Mouse (Mus musculus) intestine, embryonic 15.5 days (tissue): ENCODE measurements around the gene Dmrtc1c2. TPM values are rescaled to one million over a fixed set of nuclear protein-coding genes. Genes with fewer than 3 reads are reported as not detected.
"Not testable (repeated sequence)": the region's sequence is repeated elsewhere in the genome, so short reads cannot be mapped to it uniquely, and the experiment has no call there.

Experiments
- ATAC-seq: fragments of 200-750 bp; cut with Nextera tagmentation; 2 replicates; pipeline ENCODE4 v1.8.0; 2017; ENCODE audit warnings: moderate TSS enrichment, moderate library complexity
- H3K27ac ChIP-seq: fragments of 300-500 bp; sonication (generic); 2 replicates; pipeline ENCODE4 v1.5.1; 2015; ENCODE audit warnings: mild to moderate bottlenecking, inconsistent platforms
- H3K27me3 ChIP-seq: fragments of 300-500 bp; sonication (generic); replicated peaks from 2 replicates; pipeline ENCODE4 v1.6.1; 2015; ENCODE audit warnings: inconsistent platforms
- H3K36me3 ChIP-seq: fragments of 300-500 bp; sonication (generic); 2 replicates; pipeline ENCODE4 v1.6.1; 2015; ENCODE audit warnings: inconsistent platforms
- H3K4me1 ChIP-seq: fragments of 300-500 bp; sonication (generic); replicated peaks from 2 replicates; pipeline ENCODE4 v1.6.1; 2015; ENCODE audit warnings: inconsistent platforms
- H3K4me2 ChIP-seq: fragments of 300-500 bp; sonication (generic); replicated peaks from 2 replicates; pipeline ENCODE4 v1.6.1; 2015; ENCODE audit warnings: mild to moderate bottlenecking, inconsistent platforms
- H3K4me3 ChIP-seq: fragments of 300-500 bp; sonication (generic); replicated peaks from 2 replicates; pipeline ENCODE4 v1.5.1; 2015; ENCODE audit warnings: inconsistent platforms
- H3K9ac ChIP-seq: fragments of 300-500 bp; sonication (generic); 2 replicates; pipeline ENCODE4 v1.6.1; 2015; ENCODE audit warnings: inconsistent platforms
- H3K9me3 ChIP-seq: fragments of 300-500 bp; sonication (generic); 2 replicates; pipeline ENCODE4 v1.6.1; 2016; ENCODE audit warnings: inconsistent platforms
- WGBS: fragments of 180-500 bp; shearing (Covaris S2); methylation state at CpG from one replicate; pipeline ENCODE4 v1.1.7; 2015; 5-methylcytosine and 5-hydroxymethylcytosine counted together
- polyA plus RNA-seq: library from polyadenylated mRNA; unstranded; fragments of >200 nt; fragmentation: Nextera tagmentation; extraction: Ambion mirVana; gene quantifications from 2 replicates; pipeline ENCODE4 v1.2.1, GENCODE M21; 2015

Gene Dmrtc1c2
- not detected in 2 replicates for polyA plus RNA-seq

DNA sequence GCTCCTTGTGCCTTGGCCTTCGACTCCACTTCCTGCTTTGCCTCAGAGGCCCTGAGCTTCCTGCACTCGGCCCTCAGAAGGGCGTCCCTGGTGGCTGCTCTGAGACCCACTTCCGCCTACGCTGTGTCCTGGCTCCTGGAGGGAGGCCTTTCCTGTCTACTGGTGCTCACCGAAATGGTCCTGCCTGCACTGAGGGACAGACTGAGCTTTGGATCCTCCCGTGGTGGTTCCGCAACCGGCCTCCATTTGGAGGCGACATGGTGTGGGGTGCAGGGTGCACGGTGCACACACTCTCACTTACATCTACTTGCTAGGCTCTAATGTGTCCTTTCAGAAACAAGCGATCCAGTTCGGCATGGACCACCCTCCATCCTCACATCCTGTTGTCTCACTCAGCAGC, at the start of gene Dmrtc1c2:
Dmrtc1c2 (minus strand) TSS at position 101 of the 400 bp plus-strand sequence.
- H3K9me3 ChIP-seq, H3K4me1 ChIP-seq, H3K9ac ChIP-seq, H3K4me3 ChIP-seq, H3K36me3 ChIP-seq, H3K27me3 ChIP-seq, ATAC-seq, H3K27ac ChIP-seq, H3K4me2 ChIP-seq: not testable (repeated sequence)
- 89% methylated on average over 5 of the region's 13 CpGs for WGBS

DNA sequence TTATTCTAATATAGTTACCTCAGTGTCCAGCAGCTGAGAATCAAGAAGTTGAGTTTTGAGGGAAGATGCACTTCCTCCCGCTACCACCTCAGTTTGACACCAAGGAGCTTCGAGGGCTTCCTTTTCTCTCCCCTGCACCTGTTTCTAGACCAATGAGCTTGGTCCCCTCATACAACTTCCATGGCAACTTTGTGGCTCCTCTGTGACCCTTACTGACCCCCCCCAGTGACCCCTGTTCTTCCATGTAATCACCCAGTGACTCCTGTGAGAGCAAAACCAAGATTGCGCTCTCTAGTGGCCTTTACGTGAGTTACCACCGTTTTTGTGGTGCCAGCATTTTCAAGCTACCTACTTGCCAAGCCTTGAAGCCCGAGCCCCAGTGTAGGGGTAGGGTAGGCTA, 13.5 kb upstream of the Dmrtc1c2 start, which contains the start of gene 1700031F05Rik:
1700031F05Rik (minus strand) TSS at position 101 of the 400 bp plus-strand sequence.
- ATAC-seq: no peak
- Histone ChIP-seq H3K9ac (no peak within 1 kb of the TSS), H3K4me1 (no peaks in the 10 kb centered on the region), H3K27me3 (no peaks in the 10 kb centered on the region), H3K4me2 (no peak within 1 kb of the TSS), H3K4me3 (no peak within 1 kb of the TSS), H3K36me3 (no peaks in the 10 kb centered on the region), H3K27ac (no peak within 1 kb of the TSS), H3K9me3 (no peaks in the 10 kb centered on the region)
- 91% methylated on average over 6 of the region's 6 CpGs for WGBS

DNA sequence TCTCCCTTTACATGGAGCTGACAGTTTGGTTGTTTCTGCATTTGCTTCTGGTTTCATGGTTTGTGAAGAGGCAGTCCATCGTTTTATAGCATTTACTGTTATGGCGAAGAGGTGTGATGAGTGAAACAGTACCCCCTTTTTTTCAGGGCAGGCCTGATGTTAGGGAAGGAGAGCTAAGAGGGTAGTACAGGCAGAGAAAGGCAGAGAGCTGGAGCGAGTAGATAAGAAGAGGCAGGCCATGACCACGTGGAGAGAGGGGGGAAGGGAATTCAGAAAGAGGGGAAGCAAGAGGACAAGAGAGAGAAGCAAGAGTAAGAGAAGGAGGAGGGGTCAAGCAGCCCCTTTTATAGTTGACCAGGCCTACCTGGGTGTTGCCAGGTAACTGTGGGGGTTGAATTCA, 42.1 kb downstream of the Dmrtc1c2 start:
- ATAC-seq: no peak
- WGBS: 58% methylated on average over 4 of the region's 4 CpGs

DNA sequence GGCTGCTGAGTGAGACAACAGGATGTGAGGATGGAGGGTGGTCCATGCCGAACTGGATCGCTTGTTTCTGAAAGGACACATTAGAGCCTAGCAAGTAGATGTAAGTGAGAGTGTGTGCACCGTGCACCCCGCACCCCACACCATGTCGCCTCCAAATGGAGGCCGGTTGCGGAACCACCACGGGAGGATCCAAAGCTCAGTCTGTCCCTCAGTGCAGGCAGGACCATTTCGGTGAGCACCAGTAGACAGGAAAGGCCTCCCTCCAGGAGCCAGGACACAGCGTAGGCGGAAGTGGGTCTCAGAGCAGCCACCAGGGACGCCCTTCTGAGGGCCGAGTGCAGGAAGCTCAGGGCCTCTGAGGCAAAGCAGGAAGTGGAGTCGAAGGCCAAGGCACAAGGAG, 51.8 kb downstream of the Dmrtc1c2 start, which contains the start of gene Dmrtc1c1:
Dmrtc1c1 (plus strand) TSS at position 301 of the 400 bp plus-strand sequence.
- not testable (repeated sequence) for H3K9ac ChIP-seq, H3K4me2 ChIP-seq, H3K36me3 ChIP-seq, ATAC-seq, H3K9me3 ChIP-seq, H3K27ac ChIP-seq, H3K27me3 ChIP-seq, H3K4me1 ChIP-seq, H3K4me3 ChIP-seq
- WGBS: 94% methylated on average over 4 of the region's 14 CpGs

More for the DNA sequence above, 42.1 kb downstream of the Dmrtc1c2 start:
- no peaks in the 10 kb centered on the region for H3K4me1 ChIP-seq
- no peaks in the 10 kb centered on the region for H3K36me3 ChIP-seq
- no peaks in the 10 kb centered on the region for H3K9me3 ChIP-seq
- H3K27me3 ChIP-seq: 0 out of 2 replicates have a peak, but pooled peaks cover 3% of the 10 kb centered on the region
- H3K4me3 ChIP-seq: no peak overlapping the region
- no peak overlapping the region for H3K9ac ChIP-seq
- no peak overlapping the region for H3K4me2 ChIP-seq
- no peak overlapping the region for H3K27ac ChIP-seq

Other genes with a start within 250 kb of the Dmrtc1c2 start
- gene Phka1, start 210.4 kb downstream of the Dmrtc1c2 start, polyA plus RNA-seq: 5.1 and 5.5 TPM in 2 replicates
- gene Gm3880, start 167.6 kb downstream of the Dmrtc1c2 start, polyA plus RNA-seq: not detected in 2 replicates
- not detected in 2 replicates for gene Gm9112, start 147.0 kb downstream of the Dmrtc1c2 start, polyA plus RNA-seq
- not detected in 2 replicates for gene Dmrtc1b, start 146.8 kb downstream of the Dmrtc1c2 start, polyA plus RNA-seq
- gene Dmrtc1c1, start 51.7 kb downstream of the Dmrtc1c2 start, polyA plus RNA-seq: not detected in 2 replicates
- gene 1700031F05Rik, start 13.4 kb upstream of the Dmrtc1c2 start, polyA plus RNA-seq: not detected in 2 replicates
- gene Dmrtc1a, start 54.1 kb upstream of the Dmrtc1c2 start, polyA plus RNA-seq: 0.72 and 0.96 TPM in 2 replicates
- gene 1700011M02Rik, start 54.3 kb upstream of the Dmrtc1c2 start, polyA plus RNA-seq: not detected in 2 replicates
- not detected in 2 replicates for gene 1700018G05Rik, start 73.8 kb upstream of the Dmrtc1c2 start, polyA plus RNA-seq